Mouse (Mus musculus): ENCODE results near the gene Lmcd1. TPM values are rescaled to one million over a fixed set of nuclear protein-coding genes. Genes with fewer than 3 reads are reported as not detected.

Gene Lmcd1
- total RNA-seq, 1 experiment from 2014 or later = not detected

DNA sequence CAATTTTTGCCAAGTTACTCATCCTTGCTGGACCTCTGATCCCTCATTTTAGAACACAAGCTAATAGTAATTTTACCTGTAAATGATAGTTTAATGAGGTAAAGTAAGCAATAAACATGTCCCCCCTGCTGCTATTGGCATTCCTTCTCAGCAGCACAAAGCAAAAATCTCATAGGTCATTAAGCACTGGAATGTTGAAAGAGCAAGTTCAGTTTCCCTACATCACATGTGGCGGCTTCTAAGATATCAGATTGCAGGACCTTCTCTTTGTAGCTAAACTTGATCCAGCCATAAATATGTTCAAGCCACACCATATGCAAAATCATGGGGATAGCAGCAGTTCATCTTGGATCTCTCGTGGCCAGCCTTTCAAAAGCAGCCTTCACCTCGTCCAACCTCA is 7.4 kb downstream of the Lmcd1 start:
- no peak for ATAC-seq (ENCODE audit: extremely low read depth, insufficient number of reproducible peaks, low FRiP score, poor library complexity, severe bottlenecking)

DNA sequence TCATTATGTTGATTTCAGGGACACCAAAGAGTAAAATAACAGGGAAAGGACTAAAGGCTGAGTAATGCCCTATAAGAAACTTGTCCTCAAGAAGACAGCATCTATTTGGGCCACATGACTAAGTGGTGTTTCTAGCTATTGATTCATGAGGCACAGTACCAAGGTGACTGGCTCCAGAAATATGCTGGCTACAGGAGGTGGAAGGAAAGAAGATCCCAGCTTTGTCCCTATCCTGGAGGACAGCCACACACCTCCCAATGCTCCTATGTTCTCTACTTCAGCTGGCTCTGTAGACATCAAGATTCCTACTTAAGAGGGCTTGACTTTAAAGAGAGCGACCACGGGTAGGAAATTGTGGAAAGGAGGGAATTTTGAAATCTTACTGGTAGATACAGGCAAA is 8.4 kb downstream of the Lmcd1 start:
- ATAC-seq (ENCODE audit: extremely low read depth, insufficient number of reproducible peaks, low FRiP score, poor library complexity, severe bottlenecking) = no peak

DNA sequence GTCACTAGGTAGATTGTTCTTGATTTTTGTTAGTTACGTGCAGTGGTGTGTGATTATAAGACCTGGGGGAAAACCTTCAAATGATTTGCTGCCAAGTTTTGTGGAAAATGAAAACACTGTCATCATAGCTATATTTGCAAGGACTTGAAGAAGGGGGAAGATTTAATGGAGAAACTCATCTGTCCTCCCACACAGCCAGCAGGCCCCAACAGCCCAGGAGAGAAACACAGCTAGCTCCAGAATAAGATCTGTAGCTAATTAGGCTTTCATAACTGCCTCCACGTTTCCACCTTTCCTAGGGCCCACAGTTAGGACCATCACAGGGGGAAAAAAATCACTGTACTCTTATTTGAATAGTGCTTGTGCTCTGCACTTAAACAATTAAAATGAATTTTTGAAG is 10.5 kb downstream of the Lmcd1 start:
- no peak for ATAC-seq (ENCODE audit: extremely low read depth, insufficient number of reproducible peaks, low FRiP score, poor library complexity, severe bottlenecking)

DNA sequence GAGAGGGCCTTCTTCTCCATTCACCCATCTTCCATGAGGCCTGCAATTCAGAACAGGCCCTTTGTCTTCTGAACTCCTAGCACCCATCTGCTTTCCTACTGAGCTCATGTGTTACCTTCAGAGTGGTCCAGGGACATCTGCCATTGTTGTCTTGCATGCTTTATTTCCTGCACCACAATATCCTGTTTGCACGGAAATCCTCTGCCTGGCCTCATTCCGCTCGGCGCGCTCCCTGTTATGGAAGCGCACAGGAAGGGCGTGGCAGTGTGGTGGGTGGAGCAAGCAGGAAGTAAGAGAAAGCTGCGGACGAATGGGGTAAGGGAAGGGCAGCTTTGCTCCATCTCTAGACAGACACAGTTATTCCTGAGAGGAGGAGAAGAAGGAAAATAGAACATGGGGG is 14.1 kb downstream of the Lmcd1 start:
- ATAC-seq (ENCODE audit: extremely low read depth, insufficient number of reproducible peaks, low FRiP score, poor library complexity, severe bottlenecking) = no peak

DNA sequence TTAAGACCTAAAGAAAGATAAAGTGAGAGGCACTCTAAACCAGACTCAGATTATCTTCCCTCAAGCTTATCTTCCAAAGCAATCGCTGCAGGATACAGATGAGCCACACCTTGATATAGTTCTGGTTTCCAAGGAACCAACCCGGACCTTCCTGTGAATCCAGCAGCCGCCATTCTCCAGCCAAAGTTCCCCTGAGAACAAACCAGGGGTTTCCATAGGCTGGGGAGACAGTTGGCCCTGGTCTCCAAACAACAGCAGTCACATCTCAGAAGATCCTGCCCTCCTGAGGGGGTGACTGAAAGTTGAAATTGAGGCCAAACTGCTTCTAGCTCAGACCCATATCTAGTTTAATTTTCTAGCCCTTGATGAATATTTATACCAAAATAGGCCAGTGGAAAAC is 14.7 kb downstream of the Lmcd1 start:
- no peak for ATAC-seq (ENCODE audit: extremely low read depth, insufficient number of reproducible peaks, low FRiP score, poor library complexity, severe bottlenecking)

DNA sequence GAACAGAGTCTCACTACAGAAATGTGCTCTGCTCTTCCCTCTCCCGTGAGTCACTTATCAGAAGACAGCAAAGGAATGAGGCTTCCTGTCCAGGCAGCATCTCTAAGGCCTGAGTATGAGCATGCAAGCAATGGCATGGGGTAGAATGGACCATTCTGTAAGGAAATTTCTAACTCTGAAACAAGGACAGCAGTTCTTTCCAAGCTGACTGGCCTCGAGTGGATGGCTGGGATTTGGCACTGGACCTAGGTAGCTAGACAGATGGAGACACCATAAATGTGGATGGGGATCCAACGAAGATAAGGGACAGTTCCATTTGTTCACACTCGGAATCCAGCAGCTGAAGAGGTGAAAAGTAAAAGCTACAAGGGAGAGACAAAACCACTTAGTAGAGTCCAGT is 17.6 kb downstream of the Lmcd1 start:
- ATAC-seq (ENCODE audit: extremely low read depth, insufficient number of reproducible peaks, low FRiP score, poor library complexity, severe bottlenecking) = no peak

DNA sequence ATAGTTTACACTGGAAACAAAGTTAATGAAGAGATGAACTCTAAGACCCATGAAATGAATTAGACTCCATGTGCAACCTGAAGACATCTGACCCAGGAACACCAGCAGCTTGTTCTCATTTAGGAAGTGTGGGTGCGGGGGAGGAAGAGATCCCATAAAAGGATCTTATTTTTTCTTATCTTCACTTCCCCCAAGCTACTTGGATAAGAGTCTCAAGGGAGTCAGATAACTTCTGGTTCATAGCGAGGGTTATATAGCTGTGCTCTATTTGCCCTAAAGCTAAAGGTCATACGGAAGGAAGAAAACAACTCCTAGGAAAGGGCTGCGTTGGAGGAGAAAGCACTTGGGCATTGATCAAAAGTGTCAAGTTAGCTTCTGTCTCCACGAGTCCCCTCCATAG is 19.8 kb downstream of the Lmcd1 start:
- ATAC-seq (ENCODE audit: extremely low read depth, insufficient number of reproducible peaks, low FRiP score, poor library complexity, severe bottlenecking) = no peak

DNA sequence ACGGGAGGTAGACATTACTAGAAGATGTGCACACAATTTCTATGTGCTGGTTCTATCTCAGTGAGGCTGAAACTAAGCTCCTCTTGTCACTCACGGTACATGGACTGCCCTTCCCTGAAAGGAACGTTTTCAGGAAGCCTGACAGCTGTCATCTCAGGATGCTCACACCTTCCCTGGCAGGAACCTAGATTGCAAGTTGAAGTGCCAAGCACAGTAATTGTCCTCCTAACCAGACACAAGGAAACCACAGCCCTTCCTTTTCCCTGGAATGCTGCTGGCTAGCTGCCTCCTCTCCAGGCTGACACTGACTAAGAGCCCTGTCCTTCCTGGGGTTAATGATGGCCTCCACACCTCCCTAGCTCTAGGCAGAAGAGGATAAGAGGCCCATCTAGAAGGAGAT is 21.7 kb downstream of the Lmcd1 start:
- no peak for ATAC-seq (ENCODE audit: extremely low read depth, insufficient number of reproducible peaks, low FRiP score, poor library complexity, severe bottlenecking)

DNA sequence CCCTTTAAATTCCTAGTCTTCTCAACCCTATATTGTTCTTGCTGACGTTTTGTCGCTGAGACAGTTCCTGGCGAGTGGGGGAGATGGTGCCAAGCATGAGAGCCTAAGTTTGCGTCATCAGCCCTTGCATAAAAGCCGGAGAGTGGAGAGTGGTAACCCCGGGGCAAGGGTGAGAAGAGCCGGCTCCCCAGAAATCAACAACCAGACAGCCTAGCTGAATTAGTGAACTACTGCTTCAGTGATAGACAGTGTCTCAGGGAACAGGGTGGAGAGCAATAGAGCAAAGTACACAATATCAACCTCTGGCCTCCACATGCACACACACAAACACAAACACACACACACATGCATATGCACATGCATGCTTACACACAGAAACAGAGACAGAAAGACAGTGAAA is 26.6 kb downstream of the Lmcd1 start:
- ATAC-seq (ENCODE audit: extremely low read depth, insufficient number of reproducible peaks, low FRiP score, poor library complexity, severe bottlenecking) = no peak

DNA sequence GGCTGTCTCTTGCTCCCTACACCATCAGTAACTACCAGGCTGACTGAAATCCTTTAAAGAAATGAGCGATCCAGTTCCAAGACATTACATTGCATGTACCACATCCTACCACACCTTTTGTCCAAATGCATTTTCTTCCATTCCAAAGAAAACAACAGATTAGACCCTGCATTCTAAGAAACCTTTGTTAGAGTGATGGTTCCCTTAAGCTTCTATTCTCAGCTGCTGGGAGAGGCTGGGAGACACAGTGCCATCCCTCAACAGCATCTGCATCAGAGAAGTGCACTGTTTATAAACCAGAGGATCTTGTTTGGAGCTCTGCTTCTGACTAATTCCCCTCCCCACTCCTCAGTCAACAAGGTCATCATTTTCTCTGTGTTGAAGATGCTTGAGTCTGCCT is 27.1 kb downstream of the Lmcd1 start:
- no peak for ATAC-seq (ENCODE audit: extremely low read depth, insufficient number of reproducible peaks, low FRiP score, poor library complexity, severe bottlenecking)

DNA sequence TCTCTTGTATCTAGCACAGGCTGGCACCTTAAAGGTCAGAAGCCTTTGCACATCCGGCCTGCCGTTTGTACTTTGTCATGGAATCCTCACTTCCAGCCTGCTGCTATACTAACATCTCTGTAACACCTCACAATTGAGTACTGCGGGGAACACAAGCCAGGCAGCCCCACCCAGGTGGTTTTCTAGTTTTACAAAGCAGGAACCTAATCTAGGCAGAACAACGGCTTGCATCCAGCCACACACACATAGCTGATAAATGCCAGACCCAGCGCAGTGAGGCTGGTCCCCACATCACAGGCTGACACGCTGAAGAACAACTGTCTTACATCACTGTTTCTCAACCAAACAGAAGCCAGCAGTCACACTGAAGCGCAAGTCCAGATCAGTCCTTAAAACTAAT is 28.7 kb downstream of the Lmcd1 start:
- no peak for ATAC-seq (ENCODE audit: extremely low read depth, insufficient number of reproducible peaks, low FRiP score, poor library complexity, severe bottlenecking)

DNA sequence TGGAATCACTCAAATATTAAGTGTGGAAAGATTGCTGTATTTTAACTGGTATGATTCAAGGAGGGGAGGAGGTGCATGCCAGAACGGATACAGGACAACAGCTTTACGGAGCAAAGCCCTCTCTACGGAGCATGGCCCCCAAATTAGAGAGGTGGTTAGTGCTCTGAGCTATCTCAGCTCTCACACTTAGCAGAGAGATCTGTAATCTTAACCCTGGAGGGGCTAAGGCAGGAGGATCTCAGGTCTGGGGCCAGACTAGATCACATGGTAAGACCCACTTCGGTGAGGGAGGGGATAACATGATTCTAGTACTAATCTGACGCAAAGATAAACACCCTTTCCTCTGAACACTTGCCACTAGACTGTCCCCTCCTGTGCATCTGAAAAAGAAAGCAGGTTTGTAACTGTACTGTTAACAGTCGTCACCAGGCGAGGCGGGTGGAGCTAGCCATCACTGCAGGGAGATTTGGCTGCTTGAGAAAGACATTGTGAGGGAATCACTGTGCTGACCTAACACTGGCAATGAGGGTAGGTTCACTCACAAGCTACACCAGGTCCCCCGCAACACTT is 29.3 kb downstream of the Lmcd1 start:
- ATAC-seq (ENCODE audit: extremely low read depth, insufficient number of reproducible peaks, low FRiP score, poor library complexity, severe bottlenecking) = no peak

DNA sequence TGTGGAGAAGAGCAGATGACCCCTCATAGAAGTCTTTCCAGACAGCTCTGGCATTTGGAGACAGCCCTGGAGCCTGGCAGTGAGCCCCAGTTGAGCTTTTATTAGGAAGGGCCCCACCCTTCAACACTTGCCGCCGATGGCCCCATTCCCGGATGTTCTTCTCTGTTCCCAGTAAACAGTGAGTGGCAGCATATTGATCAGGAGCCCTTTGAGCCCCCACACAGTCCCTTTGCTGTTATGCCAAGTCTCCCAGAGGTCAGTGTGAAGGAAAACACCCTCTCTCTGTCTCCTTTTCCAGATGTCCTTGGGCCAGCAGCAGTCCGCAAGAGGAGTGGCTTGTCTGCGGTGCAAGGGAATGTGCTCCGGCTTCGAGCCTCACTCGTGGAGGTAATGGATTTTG is 31.2 kb downstream of the Lmcd1 start:
- ATAC-seq (ENCODE audit: extremely low read depth, insufficient number of reproducible peaks, low FRiP score, poor library complexity, severe bottlenecking) = no peak

DNA sequence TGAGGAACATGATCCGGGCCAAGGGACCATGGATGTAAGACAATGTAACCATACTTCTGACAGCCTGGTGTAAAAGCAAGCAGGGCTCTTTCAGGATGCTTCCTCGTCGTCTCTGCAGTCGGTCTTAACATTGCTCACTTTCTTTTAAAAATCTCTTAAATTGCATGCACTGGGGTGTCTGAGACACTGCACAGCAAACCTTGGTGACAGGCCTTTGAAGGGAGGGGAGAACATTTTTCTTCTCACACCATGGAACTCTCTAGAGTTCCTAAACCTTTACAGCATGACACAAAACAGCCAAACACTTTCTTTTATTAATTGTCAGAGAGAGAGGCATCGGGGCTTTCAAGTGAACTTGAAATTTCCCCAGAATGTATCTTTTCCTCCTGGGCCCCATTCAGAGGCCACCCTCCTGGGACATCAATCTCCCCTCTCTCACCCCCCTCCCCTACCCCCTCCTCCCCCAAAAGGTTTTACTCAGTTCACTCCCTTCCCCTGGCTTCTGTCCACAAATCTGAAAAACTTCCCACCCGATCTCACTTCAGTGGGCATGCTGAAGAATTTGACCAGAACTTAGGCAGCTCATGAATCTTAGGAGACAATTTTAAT is 35.9 kb downstream of the Lmcd1 start:
- no peak for ATAC-seq (ENCODE audit: extremely low read depth, insufficient number of reproducible peaks, low FRiP score, poor library complexity, severe bottlenecking)

DNA sequence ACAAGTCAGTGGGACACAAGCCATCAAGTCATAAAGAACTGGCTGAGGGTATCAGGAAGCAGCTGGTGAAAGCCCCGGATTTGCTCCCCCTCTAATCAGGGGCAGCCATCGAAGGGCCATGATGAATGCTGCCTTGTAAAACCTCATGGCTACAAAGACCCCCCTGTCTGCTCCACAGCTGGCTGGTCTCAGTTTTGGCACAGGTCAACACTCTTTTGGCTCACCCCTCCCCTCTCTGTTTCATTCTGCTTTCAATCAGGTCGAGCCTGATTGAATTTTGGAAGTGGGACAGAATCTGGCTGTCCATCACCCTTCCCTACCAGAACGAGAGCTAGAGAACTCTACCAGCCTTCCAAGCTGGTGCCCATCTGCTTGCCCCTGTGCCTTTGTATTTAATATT is 37.8 kb downstream of the Lmcd1 start:
- no peak for ATAC-seq (ENCODE audit: extremely low read depth, insufficient number of reproducible peaks, low FRiP score, poor library complexity, severe bottlenecking)

DNA sequence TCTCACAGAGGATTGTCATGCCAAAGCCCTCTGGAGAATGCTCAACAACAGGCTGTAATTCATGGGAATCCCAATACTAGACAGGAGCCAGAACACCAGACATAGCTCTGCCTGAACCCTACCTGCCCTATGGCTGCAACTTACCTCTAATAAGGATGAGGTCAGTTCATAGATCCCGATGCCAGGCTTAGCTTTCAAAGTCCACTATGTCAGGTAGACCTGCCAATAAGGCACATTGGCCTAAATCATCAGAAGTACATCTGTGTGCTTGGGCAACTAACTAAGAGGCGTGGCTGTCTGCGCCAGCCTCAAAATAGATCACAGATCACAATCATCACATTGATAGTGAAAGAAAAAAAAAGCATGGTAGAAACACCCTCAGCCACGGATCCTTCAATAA is 45.9 kb downstream of the Lmcd1 start:
- no peak for ATAC-seq (ENCODE audit: extremely low read depth, insufficient number of reproducible peaks, low FRiP score, poor library complexity, severe bottlenecking)

DNA sequence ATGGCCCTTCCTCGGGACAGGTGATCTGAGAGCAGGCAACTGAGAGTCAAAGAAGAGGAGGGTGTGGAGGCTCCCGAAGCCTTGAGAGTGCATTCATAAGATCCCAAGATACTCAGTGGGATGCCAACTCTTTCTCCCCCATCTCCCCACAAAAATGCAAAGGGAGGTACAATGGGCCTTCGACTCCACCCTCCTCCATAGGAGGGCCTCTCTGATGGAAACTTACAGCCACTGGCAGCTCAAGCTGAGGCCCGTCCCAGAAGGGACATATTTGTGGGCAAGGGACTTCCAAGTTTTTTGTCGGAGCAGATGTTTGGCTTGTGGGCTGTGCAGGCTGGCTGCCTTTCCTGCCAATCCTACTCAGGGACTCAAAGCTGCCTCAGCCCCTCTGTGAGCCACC is 47.1 kb downstream of the Lmcd1 start:
- no peak for ATAC-seq (ENCODE audit: extremely low read depth, insufficient number of reproducible peaks, low FRiP score, poor library complexity, severe bottlenecking)

DNA sequence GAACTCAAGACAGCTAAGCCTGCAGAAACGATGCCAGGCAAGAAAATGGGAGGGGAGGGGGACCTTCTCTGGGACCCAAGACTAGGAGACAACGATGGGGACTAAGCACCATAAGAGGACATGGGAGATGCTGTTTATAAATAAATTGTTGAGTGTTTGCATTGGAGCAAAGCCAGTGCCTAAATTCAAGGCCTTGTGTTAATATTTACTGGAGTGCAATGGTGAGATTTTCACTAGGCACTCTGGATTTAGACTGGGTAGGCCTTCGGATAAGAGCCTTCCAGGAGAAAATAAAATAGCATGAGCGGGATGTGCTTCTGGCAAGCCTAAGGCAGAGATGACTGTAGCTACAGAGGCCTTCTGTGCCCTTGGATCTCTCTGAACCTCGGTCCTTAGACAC is 49.4 kb downstream of the Lmcd1 start:
- ATAC-seq (ENCODE audit: extremely low read depth, insufficient number of reproducible peaks, low FRiP score, poor library complexity, severe bottlenecking) = no peak

DNA sequence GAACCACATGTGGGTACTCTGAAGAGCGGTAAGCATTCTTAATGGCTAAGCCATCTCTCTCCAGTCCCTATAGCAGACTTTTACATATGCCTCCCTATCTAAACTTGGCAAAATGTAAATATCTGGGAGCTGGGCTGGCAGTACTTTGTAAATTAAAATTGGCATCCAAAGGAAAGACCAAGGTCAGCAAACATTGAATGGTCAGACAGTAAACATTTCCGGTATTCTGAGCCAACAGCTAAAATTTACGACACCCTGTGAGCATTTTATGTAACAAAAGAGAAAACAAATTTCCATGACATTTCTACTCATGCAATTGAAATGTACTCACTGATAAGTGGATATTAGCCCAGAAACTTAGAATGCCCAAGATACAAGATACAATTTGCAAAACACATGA is 51.7 kb downstream of the Lmcd1 start:
- ATAC-seq (ENCODE audit: extremely low read depth, insufficient number of reproducible peaks, low FRiP score, poor library complexity, severe bottlenecking) = no peak

DNA sequence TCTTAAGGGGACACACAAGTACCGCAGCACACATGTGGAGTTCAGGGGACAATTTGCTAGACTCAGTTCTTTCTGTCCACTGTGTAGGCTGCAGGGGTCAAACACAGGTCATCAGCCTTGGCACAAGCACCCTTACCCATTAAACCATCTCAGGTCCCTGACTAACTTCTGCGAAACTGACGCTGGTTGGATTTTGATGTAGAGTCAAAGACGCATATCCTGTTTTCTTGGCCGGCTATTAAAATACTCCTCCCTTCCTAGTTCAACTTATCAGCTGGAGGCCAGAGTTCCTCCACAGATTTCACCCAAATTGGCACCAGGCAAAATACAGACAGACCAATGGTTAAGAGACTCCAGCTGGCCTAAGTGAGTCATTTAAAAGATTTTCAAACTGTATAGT is 54.2 kb downstream of the Lmcd1 start:
- ATAC-seq (ENCODE audit: extremely low read depth, insufficient number of reproducible peaks, low FRiP score, poor library complexity, severe bottlenecking) = no peak

DNA sequence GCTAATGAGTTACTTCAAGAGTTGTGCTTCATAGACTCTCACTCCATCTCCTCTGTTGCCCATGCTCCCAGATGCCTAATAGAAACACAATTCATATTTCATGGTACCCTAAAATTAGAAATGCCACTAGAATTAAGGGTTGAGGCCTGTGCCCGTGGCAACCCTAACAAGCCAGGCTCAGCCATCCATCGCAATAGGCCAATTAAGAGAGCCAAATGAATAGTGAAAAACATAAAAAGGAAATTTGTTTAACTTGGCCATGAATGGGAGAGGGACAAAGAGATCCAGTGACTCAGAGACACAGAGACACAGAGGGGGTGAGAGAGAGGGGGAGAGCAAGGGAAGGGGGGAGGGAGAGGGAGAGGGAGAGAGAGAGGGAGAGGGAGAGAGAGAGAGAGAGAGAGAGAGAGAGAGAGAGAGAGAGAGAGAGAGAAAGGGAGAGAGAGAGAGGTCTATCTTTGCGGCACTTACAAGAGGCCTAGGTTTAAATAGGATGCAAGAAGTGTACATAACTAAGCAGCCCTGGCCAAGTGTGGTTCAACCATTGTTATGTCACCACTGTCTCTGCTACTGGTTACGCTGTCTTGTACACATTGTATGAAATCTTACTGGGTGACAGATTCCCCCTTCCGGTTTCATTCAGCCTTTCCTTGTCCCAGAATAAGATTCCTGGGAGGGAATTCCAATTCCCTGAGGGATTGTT is 57.1 kb downstream of the Lmcd1 start:
- ATAC-seq (ENCODE audit: extremely low read depth, insufficient number of reproducible peaks, low FRiP score, poor library complexity, severe bottlenecking) = no peak
